Mouse (Mus musculus) thymus, postnatal 0 days (tissue): ENCODE data around the gene Mag. TPM values are rescaled to one million over a fixed set of nuclear protein-coding genes. Genes with fewer than 3 reads are reported as not detected.
A peak's percentile ranks its signal among the peaks of the same experiment; 100 is the strongest.

Source experiments
- DNase-seq: peaks from one replicate; pipeline ENCODE4 v3.0.0-alpha.2; 2015; ENCODE audit warnings: low spot score
- polyA plus RNA-seq: library from polyadenylated mRNA; unstranded; fragments of >200 nt; fragmentation: Nextera tagmentation; extraction: Ambion mirVana; gene quantifications from 2 replicates; pipeline ENCODE4 v1.2.1, GENCODE M21; 2015

Gene Mag
- polyA plus RNA-seq, 1 experiment from 2014 or later, result 0.46 TPM

GRCm38 (mm10) chr7:30878950-30879349, 35.7 kb downstream of the Mag start:
- DNase-seq, result no peak

GRCm38 (mm10) chr7:30873083-30873482, 41.6 kb downstream of the Mag start:
- DNase-seq, result peak; percentile 30

GRCm38 (mm10) chr7:30863386-30863785, 51.3 kb downstream of the Mag start:
- no peak for DNase-seq

GRCm38 (mm10) chr7:30861464-30861863, 53.2 kb downstream of the Mag start, which contains the start of gene Ffar1:
Ffar1 (minus strand) TSS chr7:30861564.
- no peak for DNase-seq

DNA sequence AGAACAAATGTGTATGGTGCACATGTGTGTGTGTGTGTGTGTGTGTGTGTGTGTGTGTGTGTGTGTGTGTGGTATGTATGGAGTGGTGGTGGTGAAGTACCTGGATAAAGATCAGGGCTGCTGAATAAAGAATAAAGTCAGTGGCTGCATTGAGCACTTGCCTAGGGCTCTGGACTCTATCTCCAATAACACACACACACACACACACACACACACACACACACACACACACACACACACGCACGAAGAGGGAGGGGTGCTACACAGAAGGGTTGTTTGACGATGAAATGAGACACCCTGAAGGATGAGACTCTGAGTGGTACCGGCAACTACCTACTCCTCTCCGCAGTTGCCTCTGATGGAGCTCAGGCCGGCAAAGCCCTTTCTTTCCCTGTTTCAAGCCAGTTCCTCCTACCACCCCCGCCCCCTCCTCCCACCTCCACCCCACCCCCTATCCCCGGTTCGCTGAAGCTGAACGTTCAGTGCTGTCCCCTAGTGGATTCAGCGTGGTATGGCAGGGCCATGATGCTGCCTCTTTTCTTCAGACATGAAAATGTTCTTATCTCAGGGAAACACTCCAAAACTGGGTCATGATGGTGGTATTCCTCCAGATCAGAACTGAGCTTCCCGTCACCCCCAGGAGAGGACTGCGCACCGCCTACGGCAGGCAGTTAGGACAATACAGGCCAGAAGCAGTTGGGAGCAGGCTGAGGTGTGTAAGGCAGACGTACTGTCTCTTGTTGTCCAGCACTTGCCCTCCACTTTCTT, 54.9 kb downstream of the Mag start:
- peak; percentile 81 for DNase-seq

DNA sequence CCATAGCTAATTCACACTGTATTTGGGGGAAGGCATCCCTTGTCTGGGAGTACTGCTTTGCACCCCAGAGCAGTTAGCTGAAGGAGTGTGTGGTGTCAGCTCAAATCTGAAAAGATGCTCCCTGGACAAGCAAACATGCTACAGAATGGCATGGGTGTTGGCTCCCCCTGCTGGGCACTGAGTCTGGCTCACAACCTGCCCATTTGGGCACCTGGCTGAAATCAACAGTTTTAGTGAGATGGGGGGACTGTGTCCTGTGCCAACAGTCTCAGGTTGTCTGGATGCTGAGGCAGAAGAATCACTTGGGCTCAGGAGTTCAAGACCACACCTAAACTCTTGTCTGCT, 55.4 kb downstream of the Mag start:
- DNase-seq, result peak; percentile 77

GRCm38 (mm10) chr7:30857746-30858145, 56.9 kb downstream of the Mag start:
- DNase-seq, result no peak

DNA sequence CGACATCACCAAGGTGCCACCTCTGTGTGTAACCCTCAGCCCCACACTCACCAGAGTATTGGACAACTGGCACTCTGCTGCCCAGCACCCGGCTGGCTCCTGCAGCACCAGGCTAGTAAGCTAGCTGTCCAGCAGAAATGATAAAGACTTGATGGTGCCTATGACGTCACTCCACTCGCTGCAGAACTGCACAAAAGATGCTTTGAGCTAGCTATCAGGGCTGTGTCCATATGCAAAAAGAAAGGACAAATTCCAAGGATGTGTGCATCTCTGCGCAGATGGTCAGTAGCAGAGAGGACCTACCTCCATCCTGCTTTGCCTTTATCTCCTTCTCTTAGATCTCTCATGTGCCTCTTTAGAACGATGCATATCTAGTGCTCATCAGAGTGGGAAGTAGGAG, 58.6 kb downstream of the Mag start, which contains the start of gene Ffar3:
Gene Ffar3, minus strand, starts transcription at position 101 of the 400 bp plus-strand sequence.
- DNase-seq, result no peak

DNA sequence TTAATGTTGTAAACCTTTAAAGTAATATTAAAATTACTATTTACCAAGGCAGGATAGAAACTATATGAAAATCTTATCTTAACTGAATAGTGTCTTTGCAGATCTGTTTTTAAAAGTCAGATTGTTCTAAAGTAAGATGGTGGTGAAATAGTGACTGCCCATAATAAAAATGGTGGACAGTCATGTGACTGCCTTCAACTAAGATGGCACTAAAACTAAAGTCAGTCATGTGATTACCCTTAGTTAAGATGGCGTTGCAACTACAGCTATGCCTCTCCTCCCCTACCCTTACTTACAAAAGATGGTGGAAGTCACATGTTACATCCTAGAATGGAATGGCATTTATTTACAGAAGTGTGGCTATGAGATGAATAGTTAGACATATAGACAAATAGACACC, 63.3 kb downstream of the Mag start:
- DNase-seq, result no peak

Other genes starting within 250 kb of the Mag start
- gene Haus5, start 249.9 kb downstream of the Mag start, polyA plus RNA-seq, result 50.2 and 51.0 TPM in 2 replicates
- gene Pmis2, start 243.3 kb downstream of the Mag start, polyA plus RNA-seq, result not detected in 2 replicates
- gene 2200002J24Rik, start 215.9 kb downstream of the Mag start, polyA plus RNA-seq, result 0.81 and 1.2 TPM in 2 replicates
- gene Atp4a, start 202.7 kb downstream of the Mag start, polyA plus RNA-seq, result 1.4 and 1.5 TPM in 2 replicates
- gene Tmem147, start 185.3 kb downstream of the Mag start, polyA plus RNA-seq, result 173 and 184 TPM in 2 replicates
- 0.43 TPM in 1 of 2 replicates, not detected in the other for gene Gapdhs, start 171.2 kb downstream of the Mag start, polyA plus RNA-seq
- 2.0 and 4.1 TPM in 2 replicates for gene Sbsn, start 163.4 kb downstream of the Mag start, polyA plus RNA-seq
- 10.7 and 12.7 TPM in 2 replicates for gene Dmkn, start 151.1 kb downstream of the Mag start, polyA plus RNA-seq
- gene Krtdap, start 127.0 kb downstream of the Mag start, polyA plus RNA-seq, result 36.0 and 39.0 TPM in 2 replicates
- gene Ffar2, start 91.1 kb downstream of the Mag start, polyA plus RNA-seq, result 0.95 and 1.5 TPM in 2 replicates
- gene Ffar3, start 58.7 kb downstream of the Mag start, polyA plus RNA-seq, result 0.10 TPM in 1 of 2 replicates, not detected in the other
- not detected in 2 replicates for gene Ffar1, start 53.3 kb downstream of the Mag start, polyA plus RNA-seq
- 0.40 and 0.99 TPM in 2 replicates for gene Cd22, start 34.5 kb downstream of the Mag start, polyA plus RNA-seq
- gene Hamp2, start 9.8 kb upstream of the Mag start, polyA plus RNA-seq, result 2.1 TPM in 2 replicates
- gene Hamp, start 29.2 kb upstream of the Mag start, polyA plus RNA-seq, result 2.4 and 2.9 TPM in 2 replicates
- gene Usf2, start 41.9 kb upstream of the Mag start, polyA plus RNA-seq, result 20.7 and 23.6 TPM in 2 replicates
- 12.7 and 13.8 TPM in 2 replicates for gene Lsr, start 58.6 kb upstream of the Mag start, polyA plus RNA-seq
- gene Fam187b, start 58.9 kb upstream of the Mag start, polyA plus RNA-seq, result 1.3 and 1.6 TPM in 2 replicates
- 113 and 125 TPM in 2 replicates for gene Fxyd5, start 127.6 kb upstream of the Mag start, polyA plus RNA-seq
- gene Fxyd7, start 136.6 kb upstream of the Mag start, polyA plus RNA-seq, result 0.35 and 0.48 TPM in 2 replicates
- gene Fxyd1, start 142.3 kb upstream of the Mag start, polyA plus RNA-seq, result 12.2 and 19.1 TPM in 2 replicates
- 0.04 and 0.14 TPM in 2 replicates for gene Lgi4, start 144.5 kb upstream of the Mag start, polyA plus RNA-seq
- 78.3 and 79.5 TPM in 2 replicates for gene Fxyd3, start 161.8 kb upstream of the Mag start, polyA plus RNA-seq
- gene Hpn, start 200.4 kb upstream of the Mag start, polyA plus RNA-seq, result 2.0 and 2.6 TPM in 2 replicates
- gene Scn1b, start 212.1 kb upstream of the Mag start, polyA plus RNA-seq, result 2.8 and 2.9 TPM in 2 replicates
- gene Gramd1a, start 241.0 kb upstream of the Mag start, polyA plus RNA-seq, result 76.8 and 79.0 TPM in 2 replicates